Mouse (Mus musculus) forebrain, embryonic 12.5 days (tissue): Measurements from ENCODE around the gene Pom121. TPM values are rescaled to one million over a fixed set of nuclear protein-coding genes. Genes with fewer than 3 reads are reported as not detected.

ENCODE experiments used
- ATAC-seq: fragments of 200-750 bp; cut with Nextera tagmentation; 2 replicates; pipeline ENCODE4 v1.8.0; 2017; ENCODE audit warnings: moderate TSS enrichment; ENCODE audit not compliant: low FRiP score
- H3K27ac ChIP-seq: fragments of 300-500 bp; sonication (generic); 2 replicates; pipeline ENCODE4 v1.5.1; 2016; ENCODE audit warnings: mild to moderate bottlenecking
- H3K27me3 ChIP-seq: fragments of 300-500 bp; sonication (generic); 2 replicates; pipeline ENCODE4 v1.6.1; 2016; ENCODE audit warnings: mild to moderate bottlenecking
- H3K36me3 ChIP-seq: fragments of 300-500 bp; sonication (generic); replicated peaks from 2 replicates; pipeline ENCODE4 v1.6.1; 2016; ENCODE audit warnings: mild to moderate bottlenecking
- H3K4me1 ChIP-seq: fragments of 300-500 bp; sonication (generic); 2 replicates; pipeline ENCODE4 v1.6.1; 2016
- H3K4me2 ChIP-seq: fragments of 300-500 bp; sonication (generic); 2 replicates; pipeline ENCODE4 v1.6.1; 2016; ENCODE audit warnings: mild to moderate bottlenecking, moderate library complexity
- H3K4me3 ChIP-seq: fragments of 300-500 bp; sonication (generic); replicated peaks from 2 replicates; pipeline ENCODE4 v1.5.1; 2016; ENCODE audit warnings: mild to moderate bottlenecking
- H3K9ac ChIP-seq: fragments of 300-500 bp; sonication (generic); 2 replicates; pipeline ENCODE4 v1.6.1; 2016; ENCODE audit warnings: mild to moderate bottlenecking
- H3K9me3 ChIP-seq: fragments of 300-500 bp; sonication (generic); 2 replicates; pipeline ENCODE4 v1.6.1; 2016
- WGBS: fragments of 180-500 bp; shearing (Covaris S2); methylation state at CpG from one replicate; pipeline ENCODE4 v1.1.7; 2016; 5-methylcytosine and 5-hydroxymethylcytosine counted together
- microRNA-seq: library from miRNA; unstranded; fragments of <30 nt; microRNA quantifications from one replicate; pipeline ENCODE4, GENCODE M21; 2017
- polyA plus RNA-seq: library from polyadenylated mRNA; unstranded; fragments of >200 nt; fragmentation: Nextera tagmentation; extraction: Ambion mirVana; gene quantifications from 2 replicates; pipeline ENCODE4 v1.2.1, GENCODE M21; 2016

Pom121 gene
- polyA plus RNA-seq, 1 experiment from 2014 or later = 23.4 TPM

GRCm38 (mm10) chr5:135337575-135337974 lies 56.8 kb downstream of the Pom121 start:
- ATAC-seq = no peak
- no peaks in the 10 kb centered on the region; the same call in 1 of the 2 replicates for H3K27me3 ChIP-seq
- no peaks in the 10 kb centered on the region for H3K36me3 ChIP-seq
- no peaks in the 10 kb centered on the region for H3K9me3 ChIP-seq
- no peak overlapping the region for H3K4me3 ChIP-seq
- H3K9ac ChIP-seq = no peak overlapping the region
- H3K4me2 ChIP-seq = no peak overlapping the region
- no peaks in the 10 kb centered on the region for H3K4me1 ChIP-seq
- WGBS = 72% methylated on average over 3 of the region's 3 CpGs
- H3K27ac ChIP-seq = no peak overlapping the region

DNA sequence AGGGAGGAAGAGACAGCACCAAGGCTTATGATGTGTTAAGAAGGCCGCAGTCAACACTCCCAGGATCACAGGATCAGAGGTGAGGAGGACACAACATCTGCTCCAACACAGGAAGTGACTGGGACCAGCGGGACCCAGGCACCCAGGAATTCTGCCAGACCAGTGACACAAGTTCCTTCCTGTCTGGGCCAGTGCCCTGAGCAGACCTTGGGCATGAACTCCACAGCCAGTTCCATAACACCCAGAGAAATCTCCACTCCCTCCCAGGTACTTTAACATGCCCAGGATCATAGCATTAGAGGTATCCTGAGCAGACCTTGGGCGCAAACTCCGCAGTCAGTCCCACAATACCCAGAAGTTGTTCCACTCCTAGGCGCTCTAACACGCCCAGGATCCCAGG lies 63.2 kb downstream of the Pom121 start:
- no peak for ATAC-seq
- H3K27ac ChIP-seq = no peak overlapping the region
- H3K4me2 ChIP-seq = no peak overlapping the region
- H3K27me3 ChIP-seq = no peaks in the 10 kb centered on the region
- H3K4me1 ChIP-seq = no peaks in the 10 kb centered on the region
- no peaks in the 10 kb centered on the region for H3K9me3 ChIP-seq
- H3K4me3 ChIP-seq = no peak overlapping the region
- H3K9ac ChIP-seq = no peak overlapping the region
- no peaks in the 10 kb centered on the region for H3K36me3 ChIP-seq
- WGBS = 90% methylated on average over 6 of the region's 6 CpGs

DNA sequence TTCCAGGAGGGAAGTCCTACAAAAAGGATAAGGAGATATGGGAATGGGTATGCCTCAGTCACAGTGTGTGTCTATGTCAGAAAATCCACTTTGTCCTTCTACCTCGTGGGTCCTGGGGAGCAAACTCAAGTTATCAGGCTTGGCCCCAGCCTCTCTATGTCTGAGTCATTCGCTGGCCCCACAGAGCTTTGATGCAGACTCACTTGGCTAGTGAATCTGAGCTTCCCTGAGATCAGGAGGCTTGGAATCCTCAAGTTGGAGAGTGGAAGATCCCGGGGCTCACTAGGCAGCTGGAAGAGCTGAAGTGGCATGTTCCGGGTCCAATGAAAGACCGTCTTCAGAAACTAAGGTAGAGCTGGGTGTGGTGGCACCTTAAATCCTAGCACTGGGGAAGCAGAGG lies 64.1 kb downstream of the Pom121 start:
- Histone ChIP-seq H3K9me3 (no peaks in the 10 kb centered on the region), H3K4me1 (no peaks in the 10 kb centered on the region), H3K27ac (no peak overlapping the region), H3K36me3 (no peaks in the 10 kb centered on the region), H3K4me2 (no peak overlapping the region), H3K27me3 (no peaks in the 10 kb centered on the region), H3K4me3 (no peak overlapping the region), H3K9ac (no peak overlapping the region)
- 86% methylated on average over 5 of the region's 5 CpGs for WGBS
- ATAC-seq = no peak

- Histone ChIP-seq H3K9me3 (no peaks in the 10 kb centered on the region), H3K4me2 (no peak overlapping the region), H3K4me3 (no peak overlapping the region), H3K27me3 (no peaks in the 10 kb centered on the region), H3K4me1 (no peaks in the 10 kb centered on the region), H3K36me3 (no peaks in the 10 kb centered on the region), H3K9ac (no peak overlapping the region), H3K27ac (no peak overlapping the region)
- 82% methylated on average over 4 of the region's 4 CpGs for WGBS
- ATAC-seq = no peak
Measured at GRCm38 (mm10) chr5:135329471-135329870, 64.9 kb downstream of the Pom121 start.

Small RNA genes lying within 50 kb of the gene (microRNA-seq; reads per million reads assigned to microRNA genes)
- gene Mir7033 = 2.7 reads per million, percentile 4 among the genes with 10 or more reads in this experiment

Other genes with a start within 250 kb of the Pom121 start
- gene Tbl2, start 244.9 kb downstream of the Pom121 start, polyA plus RNA-seq = 27.5 and 29.6 TPM in 2 replicates
- gene Bcl7b, start 226.3 kb downstream of the Pom121 start, polyA plus RNA-seq = 46.6 TPM in 2 replicates
- gene Baz1b, start 207.3 kb downstream of the Pom121 start, polyA plus RNA-seq = 75.0 and 75.4 TPM in 2 replicates
- 23.1 and 27.7 TPM in 2 replicates for gene Fzd9, start 143.3 kb downstream of the Pom121 start, polyA plus RNA-seq
- gene Fkbp6, start 44.5 kb downstream of the Pom121 start, polyA plus RNA-seq = 0.17 TPM in 1 of 2 replicates, not detected in the other
- gene Trim50, start 41.3 kb downstream of the Pom121 start, polyA plus RNA-seq = not detected in 2 replicates
- 34.9 and 35.6 TPM in 2 replicates for gene Nsun5, start 24.6 kb downstream of the Pom121 start, polyA plus RNA-seq
- 58.7 and 64.2 TPM in 2 replicates for gene Hip1, start 150.6 kb upstream of the Pom121 start, polyA plus RNA-seq
- gene Ccl26, start 169.0 kb upstream of the Pom121 start, polyA plus RNA-seq = not detected in 2 replicates
- gene Ccl24, start 178.5 kb upstream of the Pom121 start, polyA plus RNA-seq = 0.74 and 2.1 TPM in 2 replicates
- gene Rhbdd2, start 238.1 kb upstream of the Pom121 start, polyA plus RNA-seq = 59.3 and 61.4 TPM in 2 replicates